Mouse (Mus musculus): ENCODE measurements around the gene Zfp600.
"Not testable (repeated sequence)": the region's sequence is repeated elsewhere in the genome, so short reads cannot be mapped to it uniquely, and the experiment has no call there.

GRCm38 (mm10) chr4:146167202-146167832, 10.7 kb downstream of the Zfp600 start:
- not testable (repeated sequence) for TF ChIP-seq CTCF (IDR thresholded peaks at IDR 0.05; ENCODE audit: extremely low read depth, insufficient read length, insufficient replicate concordance, low read depth, low read length); POLR2A (IDR thresholded peaks at IDR 0.05; ENCODE audit: low read depth, low read length)
